ENCODE assay signal across 8 mouse cellular contexts in the genomic region with DNA sequence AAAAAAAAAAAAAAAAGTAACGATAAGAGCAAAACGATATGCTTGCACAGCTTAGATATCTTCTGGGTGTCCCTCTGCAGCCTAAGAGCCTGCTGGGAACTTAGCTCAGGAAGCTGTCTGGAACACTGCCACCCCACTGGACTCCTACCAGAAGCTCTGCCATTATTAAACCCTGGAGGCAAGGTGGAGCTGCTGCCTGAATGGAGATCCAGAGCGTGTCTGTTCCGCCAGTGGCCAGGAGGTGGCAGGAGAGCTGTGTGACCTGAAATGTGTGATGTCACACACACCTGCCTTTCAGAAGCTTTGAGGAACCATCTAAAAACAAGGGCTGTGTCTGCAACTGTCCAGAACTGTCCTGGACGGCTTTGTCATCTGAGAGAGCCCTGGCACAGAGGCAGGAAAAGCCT. TPM values are rescaled to one million over a fixed set of nuclear protein-coding genes. Genes with fewer than 3 reads are reported as not detected.
A peak's percentile ranks its signal among the peaks of the same experiment; 100 is the strongest.
DNase-seq lines count a peak whose midpoint lies in the region; ATAC-seq lines count a peak whose summit lies in the region.

No protein-coding gene starts in this region.

- H3K4me1 ChIP-seq in heart, embryonic 12.5 days (replicated peaks): peaks cover 4% of the 10 kb centered on the region
- peaks cover 6% of the 10 kb centered on the region; the same call in 1 of the 2 replicates for H3K4me1 ChIP-seq in liver, embryonic 12.5 days
- H3K4me1 ChIP-seq in neural tube, embryonic 11.5 days (ENCODE audit: control insufficient read depth, insufficient read depth, low read length): no peaks in the 10 kb centered on the region
- no peaks in the 10 kb centered on the region for H3K4me1 ChIP-seq in stomach, embryonic 16.5 days (ENCODE audit: control insufficient read depth, insufficient read depth, low read length)

- no peaks in the 10 kb centered on the region for H3K9me3 ChIP-seq in heart, embryonic 12.5 days (replicated peaks)
- no peaks in the 10 kb centered on the region for H3K9me3 ChIP-seq in liver, embryonic 12.5 days (replicated peaks)
- no peaks in the 10 kb centered on the region for H3K9me3 ChIP-seq in neural tube, embryonic 11.5 days (ENCODE audit: control insufficient read depth, low read length)
- no peaks in the 10 kb centered on the region for H3K9me3 ChIP-seq in stomach, embryonic 16.5 days (replicated peaks; ENCODE audit: control insufficient read depth, low read length)

- no peaks in the 10 kb centered on the region for H3K36me3 ChIP-seq in heart, embryonic 12.5 days
- H3K36me3 ChIP-seq in liver, embryonic 12.5 days: no peaks in the 10 kb centered on the region
- H3K36me3 ChIP-seq in neural tube, embryonic 11.5 days (ENCODE audit: control insufficient read depth, insufficient read depth, low read length): no peaks in the 10 kb centered on the region
- no peaks in the 10 kb centered on the region for H3K36me3 ChIP-seq in stomach, embryonic 16.5 days (ENCODE audit: control insufficient read depth, insufficient read depth, low read length)

- H3K27me3 ChIP-seq in heart, embryonic 12.5 days (replicated peaks): no peaks in the 10 kb centered on the region
- H3K27me3 ChIP-seq in liver, embryonic 12.5 days (replicated peaks): no peaks in the 10 kb centered on the region
- H3K27me3 ChIP-seq in neural tube, embryonic 11.5 days (ENCODE audit: control insufficient read depth, insufficient read depth, low read length): no peaks in the 10 kb centered on the region
- no peaks in the 10 kb centered on the region for H3K27me3 ChIP-seq in stomach, embryonic 16.5 days (ENCODE audit: control insufficient read depth, insufficient read depth, low read length)

- H3K4me2 ChIP-seq in heart, embryonic 12.5 days: no peak overlapping the region
- no peak overlapping the region for H3K4me2 ChIP-seq in liver, embryonic 12.5 days
- H3K4me2 ChIP-seq in neural tube, embryonic 11.5 days (ENCODE audit: low read depth): no peak overlapping the region
- H3K4me2 ChIP-seq in stomach, embryonic 16.5 days (ENCODE audit: low read depth, low read length): no peak overlapping the region

- no peak overlapping the region for H3K27ac ChIP-seq in heart, embryonic 12.5 days (ENCODE audit: poor library complexity, severe bottlenecking)
- no peak overlapping the region for H3K27ac ChIP-seq in liver, embryonic 12.5 days
- no peak overlapping the region for H3K27ac ChIP-seq in neural tube, embryonic 11.5 days (ENCODE audit: low read depth, low read length)
- H3K27ac ChIP-seq in stomach, embryonic 16.5 days (ENCODE audit: low read length): no peak overlapping the region

- 0 out of 2 replicates have a peak overlapping the region, but pooled peaks have one; percentile 10 for H3K9ac ChIP-seq in heart, embryonic 12.5 days
- H3K9ac ChIP-seq in liver, embryonic 12.5 days: no peak overlapping the region
- no peak overlapping the region for H3K9ac ChIP-seq in neural tube, embryonic 11.5 days (ENCODE audit: low read length)
- no peak overlapping the region for H3K9ac ChIP-seq in stomach, embryonic 16.5 days (ENCODE audit: low read length)

- peak; percentile 90 to 92 for DNase-seq in B cell, adult 2 months
- peak; percentile 85 to 89 for DNase-seq in adrenal gland, postnatal 36 days
- DNase-seq in kidney, postnatal 10 days: peak; percentile 89
- peak; percentile 77 for DNase-seq in neural tube, embryonic 11.5 days (ENCODE audit: low spot score)

- WGBS in heart, embryonic 12.5 days: 34% methylated on average over 5 of the region's 5 CpGs
- 33% methylated on average over 5 of the region's 5 CpGs for WGBS in liver, embryonic 12.5 days (ENCODE audit: insufficient replicate concordance)
- 42% methylated on average over 5 of the region's 5 CpGs for WGBS in neural tube, embryonic 11.5 days
- WGBS in stomach, embryonic 16.5 days: 27% methylated on average over 5 of the region's 5 CpGs

- peak; percentile 89 for ATAC-seq in erythroblast, adult 5-6 weeks (replicated peaks; ENCODE audit: low FRiP score, poor library complexity, severe bottlenecking)
- peak; percentile 42; the same call in 1 of the 2 replicates for ATAC-seq in heart, embryonic 12.5 days (ENCODE audit: insufficient number of reproducible peaks, low FRiP score)
- peak; percentile 59 for ATAC-seq in liver, embryonic 12.5 days
- ATAC-seq in neural tube, embryonic 11.5 days (ENCODE audit: insufficient read depth, low FRiP score, low TSS enrichment): peak; percentile 9; the same call in 1 of the 2 replicates
- ATAC-seq in stomach, embryonic 16.5 days (ENCODE audit: insufficient read depth, low FRiP score): peak; percentile 72; the same call in 1 of the 2 replicates

- no peak overlapping the region for H3K4me3 ChIP-seq in heart, embryonic 12.5 days
- no peak overlapping the region for H3K4me3 ChIP-seq in liver, embryonic 12.5 days
- no peak overlapping the region for H3K4me3 ChIP-seq in neural tube, embryonic 11.5 days (ENCODE audit: low read depth, low read length)
- H3K4me3 ChIP-seq in stomach, embryonic 16.5 days (replicated peaks; ENCODE audit: low read length): no peak overlapping the region

RNA-seq across cellular contexts. Expression of a gene that starts 13.6 kb away (rescaled TPM):
- total RNA-seq in adrenal gland, postnatal 36 days (2021): 10 to 100 TPM; 60.4 to 82.2 TPM
- total RNA-seq in erythroblast, adult 5-6 weeks (2015; ENCODE audit: low replicate concordance): 2.9 and 6.0 TPM in 2 replicates
- total RNA-seq in erythroblast, adult 5-6 weeks (2017; ENCODE audit: low replicate concordance): 2.0 and 2.4 TPM in 2 replicates
- 28.1 and 30.4 TPM in 2 replicates for polyA plus RNA-seq in heart, embryonic 12.5 days (2016; fragmentation: Nextera tagmentation; extraction: Ambion mirVana)
- 19.7 and 20.3 TPM in 2 replicates for polyA plus RNA-seq in liver, embryonic 12.5 days (2016; fragmentation: Nextera tagmentation; extraction: Ambion mirVana)
- polyA plus RNA-seq in neural tube, embryonic 11.5 days (2014; fragmentation: Nextera tagmentation; extraction: Ambion mirVana): 37.8 and 39.0 TPM in 2 replicates
- 49.1 and 50.2 TPM in 2 replicates for polyA plus RNA-seq in stomach, embryonic 16.5 days (2015; fragmentation: Nextera tagmentation; extraction: Ambion mirVana)

Comparison
In these comparisons a context has a peak if more than half of its experiments do, and no peak if none do; other contexts are left out.
1. ATAC-seq: peak in every context shown above with its lines; median percentile 89 in erythroblast, adult 5-6 weeks; 72 in stomach, embryonic 16.5 days; 59 in liver, embryonic 12.5 days; 42 in heart, embryonic 12.5 days; 9 in neural tube, embryonic 11.5 days.